Mouse (Mus musculus) spleen, embryonic (tissue): Measurements from ENCODE around the gene Olfr211.
"Not testable (repeated sequence)": the region's sequence is repeated elsewhere in the genome, so short reads cannot be mapped to it uniquely, and the experiment has no call there.

Source experiments
- CTCF ChIA-PET: fragments of 350-600 bp; sonication (Branson Sonifier 250); formaldehyde crosslinking; loops from one replicate; lab custom pipeline; 2022; lab: Charles Lee

The Olfr211 gene

GRCm38 (mm10) chr6:116488791-116489190 lies at the start of gene Olfr211:
Gene Olfr211 (plus strand): TSS chr6:116489091.
- CTCF ChIA-PET = no interaction called here

GRCm38 (mm10) chr6:116439531-116439930 lies 49.4 kb upstream of the Olfr211 start:
- CTCF ChIA-PET = no interaction called here

- CTCF ChIA-PET = no interaction called here
These were observed 48.4 kb upstream of the Olfr211 start for GRCm38 (mm10) chr6:116440447-116440846.

GRCm38 (mm10) chr6:116440849-116441248 lies 48.0 kb upstream of the Olfr211 start:
- CTCF ChIA-PET = no interaction called here

- CTCF ChIA-PET = no interaction called here
These were observed 33.1 kb upstream of the Olfr211 start for GRCm38 (mm10) chr6:116455781-116456180.

GRCm38 (mm10) chr6:116456482-116456881 lies 32.4 kb upstream of the Olfr211 start:
- CTCF ChIA-PET = no interaction called here

- CTCF ChIA-PET = interaction anchor here (1.0 kb wide), 1 partner anchor 8 kb away, joined by 3 read pairs; no protein-coding TSS in a partner anchor
These were observed 30.2 kb upstream of the Olfr211 start for GRCm38 (mm10) chr6:116458728-116459127.

GRCm38 (mm10) chr6:116459232-116459631 lies 29.7 kb upstream of the Olfr211 start:
- CTCF ChIA-PET = no interaction called here

GRCm38 (mm10) chr6:116460544-116461283 lies 28.2 kb upstream of the Olfr211 start, which contains the start of gene Alox5:
Gene Alox5 (minus strand): TSS chr6:116461178.
- CTCF ChIA-PET = interaction anchor here (0.6 kb wide), 1 partner anchor 1076 kb away, joined by 8 read pairs; no protein-coding TSS in a partner anchor

- CTCF ChIA-PET = no interaction called here
These were observed 20.8 kb upstream of the Olfr211 start for GRCm38 (mm10) chr6:116468081-116468480.

GRCm38 (mm10) chr6:116485081-116485480 lies 3.8 kb upstream of the Olfr211 start:
- CTCF ChIA-PET = no interaction called here

- CTCF ChIA-PET = interaction anchor here (0.6 kb wide), 1 partner anchor 979 kb away, joined by 3 read pairs; no protein-coding TSS in a partner anchor
These were observed 2.1 kb upstream of the Olfr211 start for GRCm38 (mm10) chr6:116486833-116487232.

GRCm38 (mm10) chr6:116493742-116494141 lies 4.9 kb downstream of the Olfr211 start:
- CTCF ChIA-PET = no interaction called here

GRCm38 (mm10) chr6:116495960-116496359 lies 7.1 kb downstream of the Olfr211 start:
- CTCF ChIA-PET = no interaction called here

GRCm38 (mm10) chr6:116506302-116507003 lies 17.6 kb downstream of the Olfr211 start, which contains the start of gene Olfr212:
Gene Olfr212 (plus strand): TSS chr6:116506516.
- CTCF ChIA-PET = not testable (repeated sequence)

GRCm38 (mm10) chr6:116514832-116515231 lies 25.9 kb downstream of the Olfr211 start:
- CTCF ChIA-PET = no interaction called here

GRCm38 (mm10) chr6:116538156-116538555 lies 49.3 kb downstream of the Olfr211 start, which contains the start of gene Olfr213:
Gene Olfr213 (plus strand): TSS chr6:116538456.
- CTCF ChIA-PET = no interaction called here

GRCm38 (mm10) chr6:116542500-116542899 lies 53.6 kb downstream of the Olfr211 start:
- CTCF ChIA-PET = no interaction called here
